8 mouse cellular contexts compared by ENCODE assay signal in genomic region chr8:119395072-119395950, GRCm38 (mm10). TPM values are rescaled to one million over a fixed set of nuclear protein-coding genes. Genes with fewer than 3 reads are reported as not detected.
DNase-seq lines count a peak whose midpoint lies in the region; ATAC-seq and TF ChIP-seq lines count a peak whose summit lies in the region.

No protein-coding gene starts in this region.

- peak; percentile 37 for DNase-seq in adrenal gland, adult 2 months
- DNase-seq in adrenal gland, adult 18-20 months (ENCODE audit: low spot score in 2 of 2), result no peak
- peak; percentile 24 for DNase-seq in ovary, postnatal 36 days (ENCODE audit: low spot score)
- no peak for DNase-seq in ovary, postnatal 14 days (ENCODE audit: low spot score)
- no peak for DNase-seq in forebrain, embryonic 14.5 days (ENCODE audit: low spot score)
- DNase-seq in limb, embryonic 14.5 days (ENCODE audit: low spot score), result no peak
- DNase-seq in yolk sac, embryonic 10.5 days (ENCODE audit: low spot score), result no peak

- peak overlapping the region; percentile 87 for H3K27ac ChIP-seq in forebrain, embryonic 14.5 days (ENCODE audit: low read depth, low read length)
- H3K27ac ChIP-seq in limb, embryonic 14.5 days (replicated peaks; ENCODE audit: low read depth, low read length), result peak overlapping the region; percentile 65; the same call in 1 of the 2 replicates
- peak overlapping the region; percentile 90 for H3K27ac ChIP-seq in neural tube, embryonic 14.5 days (ENCODE audit: low read depth, low read length)

- peak overlapping the region; percentile 98 for H3K4me2 ChIP-seq in forebrain, embryonic 14.5 days (ENCODE audit: low read length)
- H3K4me2 ChIP-seq in limb, embryonic 14.5 days (replicated peaks; ENCODE audit: low read depth, low read length, severe bottlenecking), result peak overlapping the region; percentile 99
- peak overlapping the region; percentile 99 for H3K4me2 ChIP-seq in neural tube, embryonic 14.5 days (ENCODE audit: low read depth, low read length)

- no peaks in the 10 kb centered on the region for H3K27me3 ChIP-seq in forebrain, embryonic 14.5 days (replicated peaks; ENCODE audit: control insufficient read depth, insufficient read depth, low read length)
- no peaks in the 10 kb centered on the region for H3K27me3 ChIP-seq in limb, embryonic 14.5 days (ENCODE audit: control insufficient read depth, insufficient read depth, low read length)
- peaks cover 2% of the 10 kb centered on the region; the same call in 1 of the 2 replicates for H3K27me3 ChIP-seq in neural tube, embryonic 14.5 days (ENCODE audit: control insufficient read depth, insufficient read depth, low read length)

- 7% methylated on average over 76 of the region's 83 CpGs for WGBS in forebrain, embryonic 14.5 days
- WGBS in limb, embryonic 14.5 days, result 7% methylated on average over 67 of the region's 83 CpGs
- WGBS in neural tube, embryonic 14.5 days, result 6% methylated on average over 65 of the region's 83 CpGs

- TF ChIP-seq POLR2A in limb, embryonic 14.5 days (IDR thresholded peaks at IDR 0.05; ENCODE audit: borderline replicate concordance, extremely low read depth, insufficient read depth, insufficient read length), result no peak

- H3K36me3 ChIP-seq in forebrain, embryonic 14.5 days (ENCODE audit: control insufficient read depth, insufficient read depth, low read length), result no peaks in the 10 kb centered on the region
- H3K36me3 ChIP-seq in limb, embryonic 14.5 days (ENCODE audit: control insufficient read depth, insufficient read depth, low read length), result no peaks in the 10 kb centered on the region
- no peaks in the 10 kb centered on the region for H3K36me3 ChIP-seq in neural tube, embryonic 14.5 days (ENCODE audit: control insufficient read depth, insufficient read depth, low read length)

- H3K4me1 ChIP-seq in forebrain, embryonic 14.5 days (ENCODE audit: control insufficient read depth, insufficient read depth, low read length), result peaks cover 7% of the 10 kb centered on the region
- H3K4me1 ChIP-seq in limb, embryonic 14.5 days (ENCODE audit: control insufficient read depth, insufficient read depth, low read length), result peaks cover 8% of the 10 kb centered on the region
- H3K4me1 ChIP-seq in neural tube, embryonic 14.5 days (ENCODE audit: control insufficient read depth, insufficient read depth, low read length), result peaks cover 10% of the 10 kb centered on the region; the same call in 1 of the 2 replicates

- peak overlapping the region; percentile 78 for H3K4me3 ChIP-seq in forebrain, embryonic 14.5 days (ENCODE audit: low read depth, low read length)
- peak overlapping the region; percentile 80 for H3K4me3 ChIP-seq in limb, embryonic 14.5 days (replicated peaks; ENCODE audit: low read length)
- H3K4me3 ChIP-seq in neural tube, embryonic 14.5 days (ENCODE audit: low read depth, low read length), result peak overlapping the region; percentile 86

- ATAC-seq in forebrain, embryonic 14.5 days, result peak; percentile 65
- ATAC-seq in limb, embryonic 14.5 days (ENCODE audit: low FRiP score, low read depth), result peak; percentile 68
- ATAC-seq in neural tube, embryonic 14.5 days (ENCODE audit: low read depth), result peak; percentile 61

- H3K9me3 ChIP-seq in forebrain, embryonic 14.5 days (replicated peaks; ENCODE audit: control insufficient read depth, low read length), result no peaks in the 10 kb centered on the region
- H3K9me3 ChIP-seq in limb, embryonic 14.5 days (ENCODE audit: control insufficient read depth, low read length), result no peaks in the 10 kb centered on the region
- no peaks in the 10 kb centered on the region for H3K9me3 ChIP-seq in neural tube, embryonic 14.5 days (ENCODE audit: control insufficient read depth, low read length)

- H3K9ac ChIP-seq in forebrain, embryonic 14.5 days (ENCODE audit: low read length), result peak overlapping the region; percentile 90
- H3K9ac ChIP-seq in limb, embryonic 14.5 days (ENCODE audit: low read depth, low read length, severe bottlenecking), result peak overlapping the region; percentile 78
- H3K9ac ChIP-seq in neural tube, embryonic 14.5 days (replicated peaks; ENCODE audit: low read depth, low read length), result peak overlapping the region; percentile 89

RNA-seq across cellular contexts. Expression of gene Mlycd, which starts 0.6 kb away (rescaled TPM):
- total RNA-seq in adrenal gland, adult 2 months (2021), result 10 to 100 TPM; 41.8 to 69.4 TPM
- 110 and 118 TPM in 2 replicates for polyA plus RNA-seq in adrenal gland, adult 2 months (2012; rRNA removed)
- 10 to 100 TPM; 51.7 to 57.8 TPM for total RNA-seq in adrenal gland, adult 18-20 months (2021)
- 12.3 and 16.6 TPM in 2 replicates for polyA plus RNA-seq in forebrain, embryonic 14.5 days (2014; fragmentation: Nextera tagmentation; extraction: Ambion mirVana)
- 13.6 and 14.8 TPM in 2 replicates for polyA plus RNA-seq in limb, embryonic 14.5 days (2012; rRNA removed)
- 17.0 and 19.1 TPM in 2 replicates for polyA plus RNA-seq in limb, embryonic 14.5 days (2014; fragmentation: Nextera tagmentation; extraction: Ambion mirVana)
- 15.8 and 16.1 TPM in 2 replicates for polyA plus RNA-seq in neural tube, embryonic 14.5 days (2014; fragmentation: Nextera tagmentation; extraction: Ambion mirVana)

RNA-seq across cellular contexts. Expression of gene Osgin1, which starts 38.6 kb away (rescaled TPM):
- 100 to 1,000 TPM; 123 to 166 TPM for total RNA-seq in adrenal gland, adult 2 months (2021)
- 266 and 274 TPM in 2 replicates for polyA plus RNA-seq in adrenal gland, adult 2 months (2012; rRNA removed)
- 100 to 1,000 TPM; 161 to 218 TPM for total RNA-seq in adrenal gland, adult 18-20 months (2021)
- polyA plus RNA-seq in forebrain, embryonic 14.5 days (2014; fragmentation: Nextera tagmentation; extraction: Ambion mirVana), result 0.15 and 0.28 TPM in 2 replicates
- polyA plus RNA-seq in limb, embryonic 14.5 days (2012; rRNA removed), result 2.1 and 2.7 TPM in 2 replicates
- 1.2 and 2.2 TPM in 2 replicates for polyA plus RNA-seq in limb, embryonic 14.5 days (2014; fragmentation: Nextera tagmentation; extraction: Ambion mirVana)
- 0.31 and 0.35 TPM in 2 replicates for polyA plus RNA-seq in neural tube, embryonic 14.5 days (2014; fragmentation: Nextera tagmentation; extraction: Ambion mirVana)

RNA-seq across cellular contexts. Expression of gene Hsbp1, which starts 51.0 kb away (rescaled TPM):
- 100 to 1,000 TPM; 215 to 223 TPM for total RNA-seq in adrenal gland, adult 2 months (2021)
- 33.1 and 38.3 TPM in 2 replicates for polyA plus RNA-seq in adrenal gland, adult 2 months (2012; rRNA removed)
- total RNA-seq in adrenal gland, adult 18-20 months (2021), result 100 to 1,000 TPM; 189 to 201 TPM
- polyA plus RNA-seq in forebrain, embryonic 14.5 days (2014; fragmentation: Nextera tagmentation; extraction: Ambion mirVana), result 593 and 648 TPM in 2 replicates
- polyA plus RNA-seq in limb, embryonic 14.5 days (2012; rRNA removed), result 180 and 214 TPM in 2 replicates
- 327 and 340 TPM in 2 replicates for polyA plus RNA-seq in limb, embryonic 14.5 days (2014; fragmentation: Nextera tagmentation; extraction: Ambion mirVana)
- polyA plus RNA-seq in neural tube, embryonic 14.5 days (2014; fragmentation: Nextera tagmentation; extraction: Ambion mirVana), result 704 and 825 TPM in 2 replicates

RNA-seq across cellular contexts. Expression of gene Necab2, which starts 51.2 kb away (rescaled TPM):
- 1 to 10 TPM; 6.5 to 8.2 TPM for total RNA-seq in adrenal gland, adult 2 months (2021)
- 6.8 and 8.4 TPM in 2 replicates for polyA plus RNA-seq in adrenal gland, adult 2 months (2012; rRNA removed)
- total RNA-seq in adrenal gland, adult 18-20 months (2021), result 1 to 10 TPM; 6.2 to 8.6 TPM
- polyA plus RNA-seq in forebrain, embryonic 14.5 days (2014; fragmentation: Nextera tagmentation; extraction: Ambion mirVana), result 16.9 and 19.5 TPM in 2 replicates
- 7.8 and 9.5 TPM in 2 replicates for polyA plus RNA-seq in limb, embryonic 14.5 days (2012; rRNA removed)
- polyA plus RNA-seq in limb, embryonic 14.5 days (2014; fragmentation: Nextera tagmentation; extraction: Ambion mirVana), result 2.2 and 2.6 TPM in 2 replicates
- polyA plus RNA-seq in neural tube, embryonic 14.5 days (2014; fragmentation: Nextera tagmentation; extraction: Ambion mirVana), result 36.5 and 39.6 TPM in 2 replicates

Comparison
In these comparisons a context has a peak if more than half of its experiments do, and no peak if none do; other contexts are left out.
1. DNase-seq: peak in adrenal gland, adult 2 months (single experiment) and ovary, postnatal 36 days (single experiment); none in adrenal gland, adult 18-20 months (0 of 2), ovary, postnatal 14 days (single experiment), forebrain, embryonic 14.5 days (single experiment), limb, embryonic 14.5 days (single experiment) and yolk sac, embryonic 10.5 days (single experiment).
2. RNA of gene Osgin1, which starts 38.6 kb away (polyA plus RNA-seq): 266 to 274 TPM in adrenal gland, adult 2 months; 1.2 to 2.7 TPM in limb, embryonic 14.5 days, 0.31 to 0.35 TPM in neural tube, embryonic 14.5 days and 0.15 to 0.28 TPM in forebrain, embryonic 14.5 days; every median in the first group is over 10 times any median in the second.
3. Peak in every context shown above with its lines, with median percentiles within 50 percentile points of each other: ATAC-seq, H3K27ac ChIP-seq, H3K4me2 ChIP-seq, H3K4me3 ChIP-seq and H3K9ac ChIP-seq.